Mouse (Mus musculus): ENCODE data around the gene Gria1.

Gria1 gene

GRCm38 (mm10) chr11:57011024-57011690 is at the start of gene Gria1:
TSS of gene Gria1 (plus strand) at chr11:57011387.
- no peak for DNase-seq (ENCODE audit: low spot score)

- no peak for DNase-seq (ENCODE audit: low spot score)
Measured at GRCm38 (mm10) chr11:56961751-56962150, 49.4 kb upstream of the Gria1 start.

- DNase-seq (ENCODE audit: low spot score), result no peak
Measured at GRCm38 (mm10) chr11:56972814-56973213, 38.4 kb upstream of the Gria1 start.

- DNase-seq (ENCODE audit: low spot score), result no peak
Measured at GRCm38 (mm10) chr11:56984321-56985000, 26.7 kb upstream of the Gria1 start.

GRCm38 (mm10) chr11:56985457-56985856 is 25.7 kb upstream of the Gria1 start:
- DNase-seq (ENCODE audit: low spot score), result no peak

- DNase-seq (ENCODE audit: low spot score), result peak; percentile 82
Measured at GRCm38 (mm10) chr11:56999601-57000001, 11.6 kb upstream of the Gria1 start.

GRCm38 (mm10) chr11:57004611-57005010 is 6.6 kb upstream of the Gria1 start:
- DNase-seq (ENCODE audit: low spot score), result no peak

- no peak for DNase-seq (ENCODE audit: low spot score)
Measured at GRCm38 (mm10) chr11:57005341-57005740, 5.8 kb upstream of the Gria1 start.

GRCm38 (mm10) chr11:57007790-57008189 is 3.4 kb upstream of the Gria1 start:
- DNase-seq (ENCODE audit: low spot score), result no peak

GRCm38 (mm10) chr11:57010611-57011010 is 576 bp upstream of the Gria1 start:
- no peak for DNase-seq (ENCODE audit: low spot score)

- DNase-seq (ENCODE audit: low spot score), result no peak
Measured at GRCm38 (mm10) chr11:57011691-57012039, 478 bp downstream of the Gria1 start.

GRCm38 (mm10) chr11:57012287-57012921 is 1.2 kb downstream of the Gria1 start:
- no peak for DNase-seq (ENCODE audit: low spot score)

GRCm38 (mm10) chr11:57013464-57014190 is 2.4 kb downstream of the Gria1 start:
- no peak for DNase-seq (ENCODE audit: low spot score)

- no peak for DNase-seq (ENCODE audit: low spot score)
Measured at GRCm38 (mm10) chr11:57014396-57014795, 3.2 kb downstream of the Gria1 start.

- peak; percentile 13 for DNase-seq (ENCODE audit: low spot score)
Measured at GRCm38 (mm10) chr11:57018536-57018935, 7.3 kb downstream of the Gria1 start.

- no peak for DNase-seq (ENCODE audit: low spot score)
Measured at GRCm38 (mm10) chr11:57022400-57022799, 11.2 kb downstream of the Gria1 start.

- no peak for DNase-seq (ENCODE audit: low spot score)
Measured at GRCm38 (mm10) chr11:57030448-57030847, 19.3 kb downstream of the Gria1 start.

- no peak for DNase-seq (ENCODE audit: low spot score)
Measured at GRCm38 (mm10) chr11:57038807-57039206, 27.6 kb downstream of the Gria1 start.

- DNase-seq (ENCODE audit: low spot score), result no peak
Measured at GRCm38 (mm10) chr11:57039306-57039705, 28.1 kb downstream of the Gria1 start.

GRCm38 (mm10) chr11:57042057-57042456 is 30.9 kb downstream of the Gria1 start:
- no peak for DNase-seq (ENCODE audit: low spot score)

GRCm38 (mm10) chr11:57044146-57044545 is 33.0 kb downstream of the Gria1 start:
- no peak for DNase-seq (ENCODE audit: low spot score)

- peak; percentile 77 for DNase-seq (ENCODE audit: low spot score)
Measured at GRCm38 (mm10) chr11:57051666-57052562, 40.7 kb downstream of the Gria1 start.

Data from adipocyte (in vitro differentiated cells).